Mouse (Mus musculus) CH12F3 (cell line): Measurements from ENCODE around the gene Serac1.

Source experiments
- in situ Hi-C: fragments of 300-500 bp; cut with MboI; formaldehyde crosslinking; loops from 2 replicates; pipeline ENCODE4 v1.14.3; 2020; ENCODE audit warnings: low sequenced_read_pairs

Serac1 gene

GRCm38 (mm10) chr17:6007101-6007780, 72.3 kb downstream of the Serac1 start:
- in situ Hi-C loops, result loop anchor here (10.0 to 25.0 kb wide), 2 partner anchors 62 to 570 kb away; partner anchors contain the start of genes Synj2 and Tmem242

- in situ Hi-C loops, result loop anchor here (10.0 to 25.0 kb wide), 2 partner anchors 61 to 569 kb away; partner anchors contain the start of genes Synj2 and Tmem242
These were observed 73.7 kb downstream of the Serac1 start for GRCm38 (mm10) chr17:6005638-6006471.

GRCm38 (mm10) chr17:6005246-6005637, 74.3 kb downstream of the Serac1 start:
- in situ Hi-C loops, result loop anchor here (10.0 to 25.0 kb wide), 2 partner anchors 60 to 568 kb away; partner anchors contain the start of genes Synj2 and Tmem242

GRCm38 (mm10) chr17:6003661-6004060, 75.9 kb downstream of the Serac1 start:
- in situ Hi-C loops, result loop anchor here (10.0 to 25.0 kb wide), 2 partner anchors 59 to 566 kb away; partner anchors contain the start of genes Synj2 and Tmem242

- in situ Hi-C loops, result loop anchor here (10.0 to 25.0 kb wide), 2 partner anchors 58 to 565 kb away; partner anchors contain the start of genes Synj2 and Tmem242
These were observed 77.0 kb downstream of the Serac1 start for GRCm38 (mm10) chr17:6002563-6002962.

GRCm38 (mm10) chr17:6001836-6002235, 77.7 kb downstream of the Serac1 start:
- in situ Hi-C loops, result loop anchor here (10.0 to 25.0 kb wide), 2 partner anchors 57 to 565 kb away; partner anchors contain the start of genes Synj2 and Tmem242

- in situ Hi-C loops, result loop anchor here (10.0 to 25.0 kb wide), 2 partner anchors 57 to 564 kb away; partner anchors contain the start of genes Synj2 and Tmem242
These were observed 78.2 kb downstream of the Serac1 start for GRCm38 (mm10) chr17:6001389-6001788.

GRCm38 (mm10) chr17:6000864-6001319, 78.6 kb downstream of the Serac1 start:
- in situ Hi-C loops, result loop anchor here (10.0 to 25.0 kb wide), 2 partner anchors 56 to 564 kb away; partner anchors contain the start of genes Synj2 and Tmem242

- in situ Hi-C loops, result no loop called here
These were observed 80.5 kb downstream of the Serac1 start for GRCm38 (mm10) chr17:5999039-5999543.

GRCm38 (mm10) chr17:5998235-5998500, 81.4 kb downstream of the Serac1 start:
- in situ Hi-C loops, result no loop called here

GRCm38 (mm10) chr17:5997380-5998234, 81.9 kb downstream of the Serac1 start:
- in situ Hi-C loops, result no loop called here

GRCm38 (mm10) chr17:5996589-5996988, 83.0 kb downstream of the Serac1 start:
- in situ Hi-C loops, result no loop called here

GRCm38 (mm10) chr17:5994606-5995005, 84.9 kb downstream of the Serac1 start:
- in situ Hi-C loops, result no loop called here

GRCm38 (mm10) chr17:5993581-5994260, 85.8 kb downstream of the Serac1 start:
- in situ Hi-C loops, result no loop called here

- in situ Hi-C loops, result no loop called here
These were observed 86.5 kb downstream of the Serac1 start for GRCm38 (mm10) chr17:5992866-5993580.
